Mouse (Mus musculus): ENCODE results near the gene Kptn.

DNA sequence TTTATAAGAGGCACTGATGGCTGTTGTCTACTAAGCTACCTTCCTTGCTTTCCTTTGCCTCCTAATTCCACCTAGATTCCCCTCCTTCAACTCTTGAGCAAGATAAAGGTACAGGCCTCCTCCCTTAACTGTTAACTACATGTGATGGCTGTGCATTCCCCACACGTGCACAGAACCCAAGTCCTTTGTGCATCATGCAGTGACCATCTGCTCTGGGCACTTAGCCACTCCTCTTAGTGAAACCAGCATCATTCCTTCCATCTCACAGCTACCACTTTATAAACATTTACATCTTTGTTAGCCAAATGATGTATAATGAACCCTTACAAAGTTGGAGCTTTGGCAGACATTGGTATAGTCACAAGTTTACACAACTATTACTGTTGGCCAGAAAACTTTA, 39.7 kb upstream of the Kptn start:
- no peak for TF ChIP-seq CTCF (IDR thresholded peaks at IDR 0.05; ENCODE audit: low read depth)
- TF ChIP-seq EP300 (IDR thresholded peaks at IDR 0.05; ENCODE audit: low read depth), result no peak
